Mouse (Mus musculus) heart, adult 2 months (tissue): ENCODE results near the gene Sipa1l1. TPM values are rescaled to one million over a fixed set of nuclear protein-coding genes. Genes with fewer than 3 reads are reported as not detected.

Experiments
- DNase-seq, 2 experiments: peaks; one replicate each; pipeline ENCODE4 v3.0.0; 2021
- H3K27ac ChIP-seq: fragments of 200-600 bp; 2 replicates; pipeline ENCODE4 v1.8.1; 2022
- H3K27me3 ChIP-seq: fragments of 200-500 bp; 2 replicates; pipeline ENCODE4 v1.6.1; 2012; ENCODE audit warnings: mild to moderate bottlenecking, low read length, inconsistent platforms, mixed read lengths; ENCODE audit not compliant: control insufficient read depth, insufficient read depth
- H3K36me3 ChIP-seq: fragments of 200-500 bp; 2 replicates; pipeline ENCODE4 v1.6.1; 2012; ENCODE audit warnings: low read length, inconsistent platforms; ENCODE audit not compliant: control insufficient read depth, insufficient read depth
- H3K4me1 ChIP-seq: fragments of 200-500 bp; 2 replicates; pipeline ENCODE4 v1.6.1; 2011; ENCODE audit warnings: low read length; ENCODE audit not compliant: control insufficient read depth, insufficient read depth
- H3K4me3 ChIP-seq: fragments of 200-600 bp; 2 replicates; pipeline ENCODE4 v1.8.1; 2022
- H3K79me2 ChIP-seq: fragments of 200-500 bp; replicated peaks from 2 replicates; pipeline ENCODE4 v1.6.1; 2012; ENCODE audit warnings: mild to moderate bottlenecking, inconsistent platforms, low read length, moderate library complexity, mixed read lengths; ENCODE audit not compliant: control insufficient read depth, insufficient read depth
- H3K9ac ChIP-seq: fragments of 200-500 bp; 2 replicates; pipeline ENCODE4 v1.6.1; 2012; ENCODE audit warnings: low read depth, mild to moderate bottlenecking, control low read depth, inconsistent platforms, low read length, mixed read lengths
- CTCF ChIP-seq: fragments of 200-600 bp; IDR thresholded peaks from 2 replicates; pipeline ENCODE4 v1.8.1; 2022; ENCODE audit warnings: antibody characterized with exemption, mild to moderate bottlenecking, moderate library complexity
- EP300 ChIP-seq: fragments of 200-500 bp; IDR thresholded peaks from 2 replicates; pipeline ENCODE4 v1.6.1; 2011; ENCODE audit warnings: low read depth, low read length, control low read depth; ENCODE audit not compliant: insufficient read depth
- POLR2A ChIP-seq: fragments of 200-500 bp; IDR thresholded peaks from 2 replicates; pipeline ENCODE4 v1.6.1; 2011; ENCODE audit warnings: mild to moderate bottlenecking, low read depth, low read length, control low read depth; ENCODE audit not compliant: insufficient read depth
- WGBS: fragments of 180-500 bp; shearing (Covaris S2); methylation state at CpG from one replicate; pipeline ENCODE4 v1.1.7; 2018; 5-methylcytosine and 5-hydroxymethylcytosine counted together
- intact Hi-C: fragments of 180-260 bp; cut with DNase I; formaldehyde crosslinking; loops from one replicate; pipeline ENCODE4 v1.15.1; 2025
- polyA plus RNA-seq: library from polyadenylated mRNA; depleted of rRNA; stranded (reverse); fragments of >200 nt; gene quantifications from 2 replicates; pipeline ENCODE4 v1.2.3, GENCODE M21; 2012
- total RNA-seq, 2 experiments: library from RNA; stranded (reverse); gene quantifications; 2 replicates each; pipeline ENCODE4 v1.2.3; 2021

Sipa1l1 gene
- total and polyA plus RNA-seq, 3 experiments = 6.9 to 9.1 (median 8.4) TPM

- Histone ChIP-seq H3K27ac (no peak overlapping the region), H3K9ac (no peak overlapping the region), H3K79me2 (no peaks in the 10 kb centered on the region), H3K4me1 (no peaks in the 10 kb centered on the region), H3K36me3 (no peaks in the 10 kb centered on the region), H3K27me3 (no peaks in the 10 kb centered on the region), H3K4me3 (no peak overlapping the region)
- TF ChIP-seq CTCF (no peak), EP300 (no peak), POLR2A (no peak)
- intact Hi-C loops = no loop called here
- WGBS = 93% methylated on average over 4 of the region's 4 CpGs
- no peak for DNase-seq
Measured at GRCm38 (mm10) chr12:82338550-82338949, 169.4 kb downstream of the Sipa1l1 start.

GRCm38 (mm10) chr12:82339221-82339861 is 170.2 kb downstream of the Sipa1l1 start:
- H3K27ac ChIP-seq = peak overlapping the region; percentile 53
- no peaks in the 10 kb centered on the region for H3K79me2 ChIP-seq
- no peaks in the 10 kb centered on the region for H3K4me1 ChIP-seq
- no peaks in the 10 kb centered on the region for H3K36me3 ChIP-seq
- no peak for TF ChIP-seq POLR2A
- TF ChIP-seq EP300 = no peak
- TF ChIP-seq CTCF = no peak
- intact Hi-C loops = no loop called here
- WGBS = 8% methylated on average over 18 of the region's 18 CpGs
- peak; percentile 30 to 32 for DNase-seq
- H3K27me3 ChIP-seq = no peaks in the 10 kb centered on the region
- 0 out of 2 replicates have a peak overlapping the region, but pooled peaks have one; percentile 21 for H3K9ac ChIP-seq
- H3K4me3 ChIP-seq = peak overlapping the region; percentile 45

- Histone ChIP-seq H3K4me1 (no peaks in the 10 kb centered on the region), H3K27me3 (no peaks in the 10 kb centered on the region), H3K27ac (no peak overlapping the region), H3K79me2 (no peaks in the 10 kb centered on the region), H3K4me3 (no peak overlapping the region), H3K36me3 (no peaks in the 10 kb centered on the region), H3K9ac (no peak overlapping the region)
- intact Hi-C loops = no loop called here
- 81% methylated on average over 6 of the region's 6 CpGs for WGBS
- no peak for DNase-seq
- no peak for TF ChIP-seq CTCF
- TF ChIP-seq POLR2A = no peak
- TF ChIP-seq EP300 = no peak
Measured at GRCm38 (mm10) chr12:82340196-82340918, 171.2 kb downstream of the Sipa1l1 start.

- H3K27ac ChIP-seq = no peak overlapping the region
- H3K9ac ChIP-seq = no peak overlapping the region
- intact Hi-C loops = no loop called here
- WGBS = 95% methylated on average over 8 of the region's 8 CpGs
- H3K4me1 ChIP-seq = no peaks in the 10 kb centered on the region
- no peaks in the 10 kb centered on the region for H3K79me2 ChIP-seq
- H3K4me3 ChIP-seq = no peak overlapping the region
- H3K36me3 ChIP-seq = no peaks in the 10 kb centered on the region
- DNase-seq = no peak
- no peaks in the 10 kb centered on the region for H3K27me3 ChIP-seq
- TF ChIP-seq POLR2A (no peak), EP300 (no peak), CTCF (no peak)
Measured at GRCm38 (mm10) chr12:82341181-82341580, 172.1 kb downstream of the Sipa1l1 start.

GRCm38 (mm10) chr12:82341696-82342095 is 172.6 kb downstream of the Sipa1l1 start:
- H3K9ac ChIP-seq = no peak overlapping the region
- no peaks in the 10 kb centered on the region for H3K4me1 ChIP-seq
- DNase-seq = no peak
- intact Hi-C loops = no loop called here
- H3K27ac ChIP-seq = no peak overlapping the region
- no peak for TF ChIP-seq POLR2A
- H3K27me3 ChIP-seq = no peaks in the 10 kb centered on the region
- no peaks in the 10 kb centered on the region for H3K36me3 ChIP-seq
- 99% methylated on average over 9 of the region's 9 CpGs for WGBS
- no peaks in the 10 kb centered on the region for H3K79me2 ChIP-seq
- no peak overlapping the region for H3K4me3 ChIP-seq

- intact Hi-C loops = no loop called here
Measured at GRCm38 (mm10) chr12:82350082-82350481, 181.0 kb downstream of the Sipa1l1 start.

More at GRCm38 (mm10) chr12:82350082-82350481, 181.0 kb downstream of the Sipa1l1 start:
- Histone ChIP-seq H3K27ac (no peak overlapping the region), H3K27me3 (no peaks in the 10 kb centered on the region), H3K4me3 (no peak overlapping the region), H3K9ac (no peak overlapping the region), H3K4me1 (peaks cover 3% of the 10 kb centered on the region), H3K79me2 (no peaks in the 10 kb centered on the region), H3K36me3 (no peaks in the 10 kb centered on the region)
- TF ChIP-seq CTCF = no peak
- no peak for TF ChIP-seq POLR2A
- TF ChIP-seq EP300 = no peak
- no peak for DNase-seq
- 92% methylated on average over 11 of the region's 11 CpGs for WGBS
